Mouse (Mus musculus) embryo, embryonic 11.5 days (tissue): ENCODE results near the gene Rapgefl1.
A peak's percentile ranks its signal among the peaks of the same experiment; 100 is the strongest.

Experiments used
- DNase-seq: peaks from one replicate; pipeline ENCODE4 v3.0.0-alpha.2; 2012; ENCODE audit warnings: low read depth, low spot score

Gene Rapgefl1

DNA sequence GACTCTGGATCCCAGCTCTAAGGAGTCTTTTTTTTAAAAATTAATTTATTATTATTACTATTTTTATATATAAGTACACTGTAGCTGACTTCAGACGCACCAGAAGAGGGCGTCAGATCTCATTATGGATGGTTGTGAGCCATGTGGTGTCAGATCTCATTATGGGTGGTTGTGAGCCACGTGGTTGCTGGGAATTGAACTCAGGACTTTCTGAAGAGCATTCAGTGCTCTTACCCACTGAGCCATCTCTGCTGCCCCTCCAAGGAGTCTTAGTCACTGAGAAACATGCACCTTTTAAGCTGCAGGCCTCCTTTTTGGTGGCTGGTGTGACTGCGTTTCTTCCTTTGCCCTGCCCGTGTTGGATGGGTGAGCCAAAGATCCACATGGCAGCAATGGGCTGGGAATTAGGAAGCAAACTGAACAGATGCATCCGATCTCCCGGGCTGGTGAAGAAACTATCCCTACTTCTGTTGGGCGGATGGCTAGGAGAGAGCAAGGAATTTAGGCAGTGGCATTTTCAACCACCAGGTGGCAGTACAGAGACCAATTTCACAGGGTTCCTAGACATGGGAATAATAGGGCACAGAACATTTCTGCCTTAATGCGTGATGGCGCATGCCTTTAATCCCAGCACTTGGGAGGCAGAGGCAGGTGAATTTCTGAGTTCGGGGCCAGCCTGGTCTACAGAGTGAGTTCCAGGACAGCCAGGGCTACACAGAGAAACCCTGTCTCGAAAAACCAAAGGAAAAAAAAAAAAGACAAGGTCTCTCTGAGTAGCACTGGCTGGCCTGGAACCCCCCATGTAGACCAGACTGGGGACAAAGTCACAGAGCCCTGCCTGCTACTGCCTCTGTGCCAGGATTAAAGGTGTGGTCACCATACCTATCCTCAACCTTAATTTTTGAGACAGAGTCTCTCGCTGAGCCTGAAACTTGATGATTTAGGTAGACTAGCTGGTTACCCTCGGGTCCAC, 22.5 kb downstream of the Rapgefl1 start:
- DNase-seq: peak; percentile 79

DNA sequence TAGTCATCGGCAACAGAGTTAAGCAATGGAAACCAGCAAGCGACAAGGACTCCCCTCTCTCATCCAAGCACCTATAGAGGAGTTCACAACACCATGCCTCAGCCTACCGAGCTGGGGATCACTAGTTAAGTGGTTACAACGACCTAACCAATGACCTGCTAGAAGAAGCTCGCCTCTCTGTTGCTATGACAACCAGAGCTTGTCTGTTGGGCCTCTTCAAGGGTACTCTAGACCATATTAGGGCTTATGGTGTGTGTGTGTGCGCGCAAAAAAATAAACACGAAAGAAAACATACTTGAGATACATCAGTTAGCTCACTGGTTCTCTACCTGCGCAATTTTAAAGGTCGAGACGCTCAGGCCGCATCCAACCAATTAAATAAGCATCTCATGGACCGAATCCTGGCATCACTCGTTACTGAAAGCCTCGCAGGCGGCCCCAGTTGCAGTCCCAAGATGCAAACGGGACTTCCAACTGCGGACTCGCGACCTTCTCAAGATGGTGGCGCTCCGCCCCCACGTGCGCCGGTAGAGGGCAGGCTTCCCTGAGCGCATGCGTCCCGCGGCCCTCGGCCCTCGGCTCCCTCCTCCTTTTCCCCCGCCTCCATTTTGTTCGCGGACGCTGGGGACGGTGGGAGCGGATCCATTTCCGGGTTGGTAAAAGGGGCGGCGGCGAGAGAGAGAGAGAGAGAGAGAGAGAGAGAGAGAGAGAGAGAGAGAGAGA, 26.6 kb downstream of the Rapgefl1 start, which contains the start of gene Wipf2:
Wipf2 (plus strand) TSS at position 611 of the 723 bp plus-strand sequence.
- DNase-seq: peak; percentile 97

DNA sequence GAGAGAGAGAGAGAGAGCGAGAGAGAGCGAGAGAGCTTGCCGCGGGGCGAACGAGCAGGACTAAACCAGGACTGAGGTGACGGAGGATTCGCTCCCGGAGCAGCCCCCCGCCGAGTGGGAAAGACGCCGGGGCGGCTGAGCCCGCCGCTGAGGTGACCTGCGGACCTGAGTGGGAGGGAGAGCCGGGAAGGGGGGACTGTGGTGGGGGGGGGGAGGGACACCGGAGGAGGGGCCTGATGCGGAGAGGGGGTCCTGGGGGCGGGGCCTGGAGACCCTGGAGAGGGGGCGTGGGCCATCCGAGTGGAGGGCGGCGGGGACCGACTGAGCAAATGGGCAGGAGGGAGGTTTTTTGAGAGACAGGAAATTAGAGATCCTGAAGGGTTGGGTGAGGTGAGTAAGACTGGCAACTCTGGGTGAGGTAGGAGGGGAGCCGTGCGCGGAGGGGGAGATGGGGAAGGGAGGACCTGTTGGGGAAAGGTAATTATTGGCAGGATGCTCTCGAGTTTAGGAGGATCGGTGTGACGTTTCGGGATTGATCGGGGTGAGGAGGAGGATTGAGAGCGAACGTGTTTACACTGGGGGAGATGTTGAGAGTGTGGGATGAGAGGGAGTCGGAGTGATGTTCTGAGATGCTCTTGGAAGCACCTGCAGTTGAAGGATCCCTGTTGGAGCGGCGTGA, 27.3 kb downstream of the Rapgefl1 start:
- DNase-seq: peak; percentile 64

DNA sequence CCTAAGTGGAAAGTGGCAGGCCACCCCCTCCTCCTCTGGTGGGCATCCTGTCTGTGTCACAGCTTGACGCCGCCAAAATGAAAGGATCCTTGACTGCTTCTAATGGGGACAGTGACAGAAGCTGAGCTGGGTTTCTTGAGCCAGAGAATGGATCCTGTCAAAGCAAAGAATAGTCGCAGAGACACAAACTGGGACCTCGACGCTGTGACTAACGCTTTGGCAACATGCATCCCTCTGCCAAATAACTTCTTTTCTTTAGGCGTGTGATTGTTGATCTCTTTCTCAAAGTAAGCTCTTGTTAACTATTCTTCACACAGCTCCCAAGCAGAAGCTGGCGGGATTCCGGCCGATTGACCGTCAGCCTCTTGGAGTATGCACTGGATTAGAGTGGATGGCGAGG, 30.7 kb downstream of the Rapgefl1 start:
- no peak for DNase-seq

DNA sequence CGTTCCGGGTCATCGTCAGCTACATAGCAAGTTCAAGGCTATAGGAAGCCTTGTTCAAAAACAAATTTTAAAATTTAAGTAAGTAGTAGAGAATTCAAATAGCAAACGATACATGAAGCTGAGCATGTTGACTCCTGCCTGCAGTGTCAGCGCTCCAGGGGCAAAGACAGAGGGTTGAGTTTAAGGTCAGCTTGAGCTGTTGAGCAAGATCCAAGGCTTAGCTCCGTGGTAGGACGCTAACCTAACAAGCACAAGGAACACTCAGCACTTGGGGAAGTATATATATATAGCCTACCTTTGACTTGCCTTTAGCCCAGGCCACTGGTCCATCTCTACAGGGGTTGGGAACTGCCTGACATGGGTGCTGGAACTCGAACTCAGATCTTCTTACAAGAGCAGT, 33.3 kb downstream of the Rapgefl1 start:
- DNase-seq: no peak

DNA sequence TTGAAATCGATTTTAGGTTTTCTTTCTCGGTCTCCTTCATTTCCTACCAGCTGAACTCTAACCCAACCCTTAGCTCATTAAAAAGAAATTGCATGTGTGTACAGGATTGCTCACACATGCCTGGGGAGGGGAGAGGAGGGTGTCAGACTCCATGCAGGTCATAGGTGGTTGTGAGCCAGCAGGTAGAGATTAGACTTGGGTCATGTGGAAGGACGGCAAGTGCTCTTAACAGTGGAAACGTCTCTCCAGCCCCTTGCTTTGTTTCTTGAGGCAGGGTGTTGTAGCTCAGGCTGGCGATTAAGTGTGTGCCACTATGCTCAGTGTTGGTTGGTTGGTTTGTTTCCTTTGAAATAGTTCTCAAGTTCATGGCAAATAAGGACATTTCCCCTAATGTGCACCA, 34.2 kb downstream of the Rapgefl1 start:
- DNase-seq: no peak

DNA sequence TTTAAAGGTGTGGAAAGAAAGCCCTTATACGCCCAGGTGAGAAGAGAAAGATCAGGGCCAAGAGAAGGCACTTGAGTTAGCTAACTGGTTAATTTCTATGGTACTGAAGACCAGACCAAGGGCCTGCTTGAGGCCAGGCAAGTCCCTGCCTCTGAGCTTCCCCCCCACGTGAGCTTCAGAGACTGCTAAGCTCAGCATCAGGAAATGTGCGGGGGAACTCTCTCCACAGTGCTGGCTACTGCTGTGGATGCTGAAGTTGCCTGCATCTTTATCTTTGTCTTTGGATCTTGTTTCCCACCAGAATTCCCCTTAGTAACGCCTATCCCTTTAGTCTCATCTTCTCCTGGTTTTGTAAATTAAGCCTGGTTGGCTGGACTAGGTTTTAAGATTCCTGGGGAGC, 34.8 kb downstream of the Rapgefl1 start:
- no peak for DNase-seq

DNA sequence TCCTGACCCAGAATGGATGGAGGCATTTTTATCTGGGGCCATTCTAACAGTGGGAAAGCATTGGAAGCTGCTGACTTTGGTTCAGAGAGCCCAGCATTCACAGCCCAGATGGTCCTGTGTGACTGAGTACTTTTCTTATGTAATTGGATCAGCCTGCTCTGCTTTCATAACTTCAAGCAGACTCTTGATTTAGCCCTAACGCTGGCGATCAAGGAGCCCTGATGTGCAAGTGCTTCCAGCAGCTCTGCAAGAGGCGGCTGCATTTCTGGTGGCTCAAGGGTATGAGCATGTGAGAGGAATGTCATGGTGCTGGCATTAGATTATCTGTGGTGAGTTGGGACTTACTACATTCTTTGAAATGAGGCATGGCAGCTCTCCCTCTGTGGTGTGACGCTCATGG, 35.5 kb downstream of the Rapgefl1 start:
- DNase-seq: no peak

DNA sequence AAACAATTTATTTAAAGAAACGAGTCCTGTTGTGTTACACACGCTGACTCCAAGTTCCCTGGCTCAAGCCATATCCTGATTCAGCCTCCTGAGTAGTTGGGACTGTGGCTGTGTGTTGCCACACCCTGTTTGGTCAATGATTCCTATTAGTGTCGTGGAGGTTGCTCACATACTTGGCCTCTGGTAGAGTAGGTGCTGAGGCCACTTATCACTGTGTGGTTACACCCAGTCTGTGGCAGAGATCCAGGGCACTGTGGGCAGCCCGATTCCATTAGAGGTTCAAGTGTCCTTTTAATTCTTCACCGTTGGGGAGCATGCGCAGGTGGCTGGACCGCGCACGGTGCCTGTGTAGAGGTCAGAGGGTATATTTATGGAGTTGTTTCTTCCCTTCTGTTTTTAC, 37.3 kb downstream of the Rapgefl1 start:
- no peak for DNase-seq

DNA sequence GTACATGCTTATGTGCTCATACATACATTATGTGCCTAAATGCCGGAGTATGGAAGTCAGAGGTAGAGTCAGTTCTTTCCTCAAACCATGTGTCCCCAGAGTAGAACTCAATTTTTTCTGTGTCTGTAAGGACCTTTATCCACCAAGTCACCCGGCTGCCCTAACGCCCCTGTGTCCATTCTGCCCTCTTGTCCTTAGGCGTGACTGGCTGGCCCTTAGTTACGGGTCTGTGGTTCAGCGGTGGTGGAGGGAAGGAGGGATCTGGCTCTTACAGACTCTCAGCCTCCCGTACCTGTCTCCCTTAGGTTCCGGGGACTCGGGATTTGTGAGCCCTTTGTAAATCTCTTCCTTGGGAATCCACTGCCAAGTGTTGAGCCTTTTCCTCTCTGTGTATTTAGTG, 40.4 kb downstream of the Rapgefl1 start:
- DNase-seq: no peak

DNA sequence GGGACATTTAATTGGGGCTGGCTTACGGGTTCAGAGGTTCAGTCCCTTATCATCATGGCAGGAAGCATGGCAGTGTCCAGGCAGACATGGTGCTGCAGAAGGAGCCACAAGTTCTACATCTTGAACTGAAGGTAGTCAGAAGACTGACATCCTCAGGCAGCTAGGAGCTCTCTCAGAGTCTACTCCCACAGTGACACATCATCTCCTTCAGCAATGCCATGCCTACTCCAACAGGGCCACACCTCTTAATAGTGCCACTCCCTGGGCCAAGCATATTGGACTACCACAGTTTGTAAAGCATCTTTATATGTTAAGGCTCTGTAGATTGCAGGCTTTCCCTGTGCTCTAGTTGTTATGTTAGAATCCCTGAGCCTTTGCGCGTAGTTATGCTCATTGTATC, 51.1 kb downstream of the Rapgefl1 start:
- DNase-seq: no peak

DNA sequence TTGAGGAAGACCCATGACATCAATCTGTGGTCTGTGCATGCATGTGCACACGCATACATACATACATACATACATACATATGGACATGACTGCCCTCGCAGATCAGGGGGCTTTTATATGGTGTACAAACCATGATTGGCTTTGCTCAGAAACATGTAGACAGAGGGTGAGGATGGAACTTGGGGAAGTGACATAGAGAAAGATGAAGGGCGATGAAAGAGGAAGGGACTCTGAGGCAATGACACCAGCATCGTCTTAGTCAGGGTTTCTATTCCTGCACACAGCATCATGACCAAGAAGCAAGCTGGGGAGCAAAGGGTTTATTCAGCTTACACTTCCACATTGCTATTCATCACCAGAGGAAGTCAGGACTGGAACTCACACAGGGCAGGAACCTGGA, 52.5 kb downstream of the Rapgefl1 start:
- no peak for DNase-seq

DNA sequence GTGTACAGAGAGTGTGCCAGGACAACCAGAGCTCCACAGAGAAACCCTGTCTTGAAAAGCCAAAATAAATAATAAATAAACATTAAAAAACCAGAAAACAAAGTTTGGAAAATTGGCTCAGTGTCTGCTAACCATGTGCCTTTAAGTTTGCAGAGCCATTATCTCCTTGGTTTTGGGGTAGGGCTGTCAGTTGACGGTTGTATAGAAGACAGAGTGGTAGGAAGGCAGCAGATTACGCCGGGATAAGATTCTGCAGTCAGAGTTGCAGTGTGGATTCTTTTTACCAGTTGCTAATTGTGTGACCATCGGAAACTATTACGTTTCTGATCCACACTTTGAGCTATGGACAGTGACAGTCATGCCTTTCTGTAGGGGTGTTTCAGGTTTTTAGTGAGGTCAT, 53.4 kb downstream of the Rapgefl1 start:
- no peak for DNase-seq

DNA sequence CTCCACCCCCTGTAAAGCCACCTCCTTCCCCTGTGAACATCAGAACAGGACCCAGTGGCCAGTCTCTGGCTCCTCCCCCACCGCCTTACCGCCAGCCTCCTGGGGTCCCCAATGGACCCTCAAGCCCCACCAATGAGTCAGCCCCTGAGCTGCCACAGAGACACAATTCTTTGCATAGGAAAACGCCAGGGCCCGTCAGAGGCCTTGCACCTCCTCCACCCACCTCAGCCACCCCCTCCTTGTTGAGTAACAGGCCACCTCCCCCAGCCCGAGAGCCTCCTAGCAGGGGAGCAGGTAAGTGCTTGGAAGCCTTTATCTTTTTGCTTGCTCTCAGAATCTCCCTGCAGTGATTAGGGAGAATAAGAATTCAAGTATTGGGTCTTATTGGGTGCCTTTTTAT, 55.8 kb downstream of the Rapgefl1 start:
- DNase-seq: no peak

DNA sequence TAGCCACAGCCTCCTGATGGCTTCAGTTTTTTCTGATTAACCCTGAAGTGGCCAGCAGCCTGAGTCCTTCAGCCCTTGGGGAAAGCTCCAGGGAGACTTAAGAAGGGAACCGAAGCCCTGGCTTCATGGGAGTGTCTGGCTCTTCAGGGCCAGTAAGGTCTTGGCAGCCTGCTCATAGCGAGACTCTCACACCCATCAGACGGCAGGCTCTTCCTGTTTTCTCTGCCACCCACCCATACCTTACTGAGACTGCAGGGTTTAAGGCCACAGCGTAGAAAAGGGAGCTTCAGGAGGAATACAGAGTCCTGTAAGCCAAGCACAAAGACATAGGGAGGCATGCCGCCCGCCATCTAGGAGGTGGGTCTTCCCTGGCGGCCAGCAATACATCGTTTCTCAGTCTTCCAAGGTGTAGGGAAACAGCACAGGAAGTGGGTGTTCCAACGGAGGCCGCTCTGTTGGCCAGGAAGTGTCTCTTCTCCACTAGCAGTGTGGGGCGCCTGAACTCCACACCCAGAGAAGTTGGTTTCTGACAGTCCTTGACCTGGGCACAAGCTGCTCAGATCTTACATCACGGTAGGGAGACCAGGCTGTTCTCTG, 64.0 kb downstream of the Rapgefl1 start:
- DNase-seq: no peak

DNA sequence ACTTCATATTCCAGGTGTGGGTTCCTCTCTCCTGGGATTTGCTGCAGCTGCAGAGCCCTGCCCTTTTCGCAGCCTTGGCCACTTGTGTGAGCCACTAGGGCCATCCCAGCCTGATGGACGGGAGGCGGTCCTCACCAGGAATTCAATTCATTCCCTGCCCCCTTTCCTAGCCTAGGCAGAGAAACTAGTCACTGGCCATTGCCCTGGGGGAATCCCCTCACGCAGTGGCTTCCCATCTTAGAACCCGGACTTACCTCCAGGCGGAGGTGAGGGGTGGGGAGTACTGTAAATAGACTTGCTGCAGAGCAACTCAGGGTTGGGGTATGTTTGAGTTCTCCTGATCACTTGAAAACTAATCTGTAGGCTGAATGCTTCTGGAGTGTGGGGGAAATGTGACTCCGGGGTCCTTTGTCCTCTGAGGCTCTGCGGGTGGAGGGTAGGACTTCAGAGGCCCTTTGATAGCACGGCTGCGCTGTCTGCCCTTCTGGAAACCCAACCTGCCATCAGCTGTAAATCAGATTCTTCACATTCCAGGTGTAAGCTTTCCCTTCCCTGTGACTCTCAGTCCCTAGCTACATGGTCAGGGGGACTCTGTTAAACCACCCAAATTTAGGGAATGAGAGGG, 66.1 kb downstream of the Rapgefl1 start:
- no peak for DNase-seq
